Mouse (Mus musculus) megakaryocyte, adult 5-6 weeks (primary cell): ENCODE measurements around the gene D1Ertd622e. TPM values are rescaled to one million over a fixed set of nuclear protein-coding genes. Genes with fewer than 3 reads are reported as not detected.

ENCODE experiments used
- ATAC-seq: 2 replicates; pipeline ENCODE4 v1.8.0; 2016; ENCODE audit warnings: mild to moderate bottlenecking, inconsistent platforms; ENCODE audit not compliant: poor library complexity, severe bottlenecking
- total RNA-seq, 2 experiments: library from RNA; stranded (forward) in 1 of 2; stranded (reverse) in 1 of 2; fragments of 153-499, 151-499 nt in 1 of 2; fragments of 221-1000, 200-1000 nt in 1 of 2; gene quantifications; 2 replicates each; pipeline versions ENCODE4 v1.2.3 to v1.2.4; 2015 to 2017

Gene D1Ertd622e
- total RNA-seq, 2 experiments from 2014 or later = 116 to 131 TPM

DNA sequence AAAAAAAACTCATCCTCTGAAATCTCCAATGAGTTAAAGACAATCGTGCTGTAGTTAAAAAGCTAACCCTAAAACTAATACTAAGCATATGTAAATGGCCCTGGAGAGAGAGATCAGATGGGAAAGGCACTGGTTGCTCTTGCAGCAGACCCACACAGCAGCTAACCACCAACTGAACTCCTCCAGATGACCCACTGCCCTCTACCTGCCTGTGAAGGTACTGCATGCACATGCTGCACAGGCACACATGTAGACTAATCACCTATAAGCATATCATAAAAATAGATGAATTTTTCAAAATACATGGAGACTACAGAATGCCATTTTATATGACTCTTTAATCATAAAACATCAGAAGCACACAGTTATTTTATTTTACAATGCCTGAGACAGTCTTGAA, 14.8 kb downstream of the D1Ertd622e start:
- peak; percentile 48 for ATAC-seq

DNA sequence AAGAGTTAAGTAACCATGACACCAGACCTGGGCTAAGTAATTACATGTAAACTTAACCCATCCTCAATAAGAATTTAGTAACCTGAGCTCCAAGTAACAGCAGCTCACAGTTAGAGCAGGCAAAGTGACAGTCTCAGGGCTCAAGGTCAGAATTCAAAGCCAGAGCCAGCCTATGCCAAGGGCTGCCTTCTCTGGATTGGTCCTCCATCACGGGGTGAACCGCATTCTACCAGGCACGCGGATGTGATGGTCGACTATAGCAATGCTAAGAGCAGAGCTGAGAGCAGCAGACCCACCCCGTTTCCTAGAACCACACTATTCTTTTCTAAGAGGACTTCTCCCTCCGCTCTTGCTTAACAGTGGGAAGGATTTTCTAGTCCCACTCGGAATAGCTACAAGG, 27.8 kb downstream of the D1Ertd622e start:
- no peak for ATAC-seq

DNA sequence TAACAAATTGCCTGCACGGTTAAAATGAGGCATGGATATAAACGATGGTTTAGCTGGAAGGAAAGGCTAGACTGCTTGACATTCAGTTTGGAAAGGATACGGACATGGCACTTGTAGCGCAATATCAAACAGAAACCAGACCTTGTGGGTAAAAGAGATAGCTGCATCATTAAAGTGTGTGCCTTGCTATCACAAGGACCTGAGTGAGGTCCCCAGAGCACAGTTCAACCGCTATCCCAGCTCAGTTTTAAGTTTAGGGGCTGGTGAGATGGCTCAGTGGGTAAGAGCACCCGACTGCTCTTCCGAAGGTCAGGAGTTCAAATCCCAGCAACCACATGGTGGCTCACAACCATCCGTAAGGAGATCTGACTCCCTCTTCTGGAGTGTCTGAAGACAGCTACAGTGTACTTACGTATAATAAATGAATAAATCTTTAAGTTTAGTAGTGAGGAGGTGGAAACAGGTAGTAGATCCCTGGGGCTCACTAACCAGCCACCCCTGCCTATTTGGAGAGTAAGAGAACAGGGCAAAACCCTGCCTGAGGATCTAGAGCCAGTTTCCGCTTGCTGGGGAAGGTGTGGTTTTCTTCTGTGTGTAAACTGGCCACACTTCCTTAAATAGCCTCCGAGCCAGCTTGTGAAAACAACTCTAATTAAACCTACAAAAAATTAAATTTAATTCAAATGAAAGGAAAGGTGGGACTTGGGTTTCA, 29.2 kb downstream of the D1Ertd622e start:
- ATAC-seq = peak; percentile 88

DNA sequence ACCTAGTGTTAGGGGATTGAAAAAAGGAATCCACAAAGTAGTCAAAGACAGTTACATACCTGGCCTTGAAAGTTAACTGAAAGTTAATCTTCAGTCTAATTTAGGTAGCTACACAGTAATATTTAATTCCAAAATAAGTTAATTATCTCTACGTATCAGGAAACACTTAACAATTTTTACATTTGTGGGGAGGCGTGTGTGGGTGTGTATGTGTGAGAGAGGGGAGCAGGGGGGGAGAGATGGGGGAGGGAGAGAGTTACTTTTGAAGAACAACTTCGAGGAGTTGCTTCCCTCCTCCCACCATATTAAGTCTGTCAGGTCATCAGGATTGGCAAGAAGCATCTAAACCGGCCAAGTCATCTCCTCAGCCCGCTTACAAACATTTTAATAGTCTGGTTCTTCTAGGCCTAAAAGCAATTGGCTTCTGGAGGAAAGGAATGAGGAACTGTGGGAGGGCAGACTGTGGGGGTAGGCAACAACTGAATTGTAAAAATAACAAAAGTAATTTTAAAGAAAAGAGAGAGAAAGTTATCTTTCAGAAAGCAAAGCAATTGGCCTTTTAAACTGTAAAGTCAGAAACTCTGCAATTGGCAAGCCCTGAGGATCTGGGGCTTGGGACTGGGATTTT, 29.9 kb downstream of the D1Ertd622e start:
- ATAC-seq = no peak

DNA sequence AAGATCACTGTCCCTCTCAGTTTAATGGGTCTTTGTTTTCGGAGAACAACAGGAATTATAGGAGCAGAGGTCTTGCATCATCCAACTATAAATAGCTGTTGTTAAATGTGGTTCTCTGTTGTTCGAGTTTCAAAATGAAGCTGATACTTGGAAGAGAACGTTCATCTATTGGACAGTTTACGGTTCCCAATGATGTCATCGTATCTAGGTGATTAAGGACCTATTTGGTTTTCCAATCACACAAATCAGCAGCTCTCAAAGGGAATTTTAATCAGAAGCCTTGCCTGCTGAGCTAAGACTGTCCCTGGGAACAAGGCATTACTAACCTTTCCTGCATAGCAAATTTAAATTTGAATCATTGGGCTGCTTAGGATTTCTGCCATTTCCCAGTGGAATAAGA, 31.7 kb downstream of the D1Ertd622e start:
- ATAC-seq = no peak

DNA sequence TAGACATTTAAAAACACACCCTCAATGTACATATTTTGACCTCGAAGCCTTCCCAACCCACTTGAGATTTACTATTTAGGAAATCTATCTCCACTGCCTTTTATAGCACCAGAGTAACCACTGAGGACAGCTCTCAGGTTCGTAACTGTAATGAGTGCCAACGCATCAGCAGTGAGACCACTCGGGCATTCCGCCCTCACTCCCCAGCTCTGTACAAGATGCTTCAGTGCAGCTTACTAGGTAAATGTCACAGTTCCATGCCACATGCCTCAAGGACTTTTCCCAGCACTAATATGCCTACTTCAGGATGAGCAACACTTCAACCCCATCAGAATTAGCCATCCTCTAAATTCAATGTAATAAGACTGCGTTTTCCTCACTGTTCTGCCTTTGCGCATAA, 33.0 kb downstream of the D1Ertd622e start:
- ATAC-seq = no peak

DNA sequence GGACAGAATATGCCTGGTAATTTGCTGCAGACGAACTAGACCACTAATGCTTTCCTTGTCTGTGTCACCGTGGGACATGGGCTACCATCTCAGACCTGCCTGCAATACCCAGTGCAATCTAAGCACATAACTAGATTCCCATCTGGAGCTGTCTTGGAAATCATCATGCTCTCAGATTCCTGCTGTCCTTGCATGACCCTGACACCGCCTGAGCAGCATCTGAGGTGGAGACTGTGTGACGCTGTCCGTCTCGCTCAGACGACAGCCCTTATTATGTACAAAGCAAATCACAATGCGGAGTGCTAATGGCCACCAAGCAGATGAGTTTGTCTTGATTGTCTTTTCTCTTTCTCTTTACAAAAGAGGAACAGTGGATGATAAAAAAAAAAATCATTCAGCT, 33.9 kb downstream of the D1Ertd622e start:
- ATAC-seq = no peak

DNA sequence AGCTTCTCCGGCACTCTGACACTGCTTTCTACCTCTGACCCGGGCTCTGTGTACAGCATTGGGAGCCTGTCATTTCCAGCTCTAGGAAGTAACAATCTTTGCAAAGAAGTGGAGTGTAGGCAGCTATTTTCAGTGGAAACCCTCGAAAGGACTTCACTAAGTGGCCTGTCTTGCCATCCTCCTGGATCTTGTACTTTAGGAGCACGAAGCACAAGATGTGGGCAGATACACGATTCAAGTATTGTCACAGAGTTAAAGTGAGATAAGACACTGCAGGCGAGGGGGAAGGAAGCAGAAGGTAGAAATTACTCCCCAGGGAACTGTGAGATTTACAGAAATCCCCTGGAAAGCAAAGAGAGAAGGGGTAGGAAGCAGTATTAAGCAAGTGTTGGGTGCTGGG, 36.4 kb downstream of the D1Ertd622e start:
- ATAC-seq = no peak

DNA sequence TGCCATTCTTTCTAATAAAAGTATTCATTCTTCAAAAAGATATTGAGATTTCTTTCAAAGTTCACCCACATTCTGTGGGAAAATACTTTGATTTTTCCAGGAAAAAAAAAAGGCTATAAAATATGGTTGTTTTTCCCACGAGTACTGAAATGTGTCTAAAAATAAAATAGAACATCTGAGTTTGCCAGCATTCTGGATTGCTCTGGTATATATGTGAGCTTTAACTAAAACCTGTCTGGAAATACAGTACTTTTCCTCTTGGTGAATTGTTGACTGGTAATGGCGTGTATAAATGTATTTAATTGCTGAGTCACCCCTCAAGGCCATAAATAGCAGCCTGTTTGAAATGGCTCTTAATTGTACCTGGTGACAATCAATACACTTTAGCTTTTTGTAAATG, 37.5 kb downstream of the D1Ertd622e start:
- no peak for ATAC-seq

DNA sequence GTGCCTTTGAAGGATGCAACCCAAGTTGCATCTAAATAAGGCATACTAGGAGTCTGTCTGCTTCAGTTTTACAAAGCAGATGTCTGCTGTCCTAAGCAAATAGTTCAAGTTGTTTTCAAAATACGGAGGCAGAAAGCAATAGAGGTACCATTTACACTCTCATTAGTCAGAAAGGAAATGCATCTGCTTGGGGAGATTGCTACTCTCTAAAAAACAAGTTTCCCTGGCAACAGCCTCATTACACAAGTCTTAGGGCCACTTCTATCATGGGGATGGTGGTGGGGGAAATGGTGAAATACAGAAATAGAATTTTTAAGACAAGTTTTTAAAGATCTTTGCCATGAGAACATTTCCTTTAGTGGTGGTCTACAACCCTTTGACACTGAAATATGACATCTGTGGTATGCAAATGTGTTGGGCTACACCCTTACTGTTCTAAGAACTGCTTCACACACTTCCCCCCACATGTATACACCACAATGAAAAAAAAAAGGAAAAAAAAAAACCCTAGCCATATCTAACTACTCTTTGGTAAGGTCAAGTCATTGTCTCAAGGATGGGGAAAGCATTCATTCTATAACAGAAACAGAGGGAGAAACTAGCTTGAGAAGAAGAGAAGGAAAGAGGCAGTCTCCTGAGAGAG, 38.5 kb downstream of the D1Ertd622e start:
- ATAC-seq = peak; percentile 79

DNA sequence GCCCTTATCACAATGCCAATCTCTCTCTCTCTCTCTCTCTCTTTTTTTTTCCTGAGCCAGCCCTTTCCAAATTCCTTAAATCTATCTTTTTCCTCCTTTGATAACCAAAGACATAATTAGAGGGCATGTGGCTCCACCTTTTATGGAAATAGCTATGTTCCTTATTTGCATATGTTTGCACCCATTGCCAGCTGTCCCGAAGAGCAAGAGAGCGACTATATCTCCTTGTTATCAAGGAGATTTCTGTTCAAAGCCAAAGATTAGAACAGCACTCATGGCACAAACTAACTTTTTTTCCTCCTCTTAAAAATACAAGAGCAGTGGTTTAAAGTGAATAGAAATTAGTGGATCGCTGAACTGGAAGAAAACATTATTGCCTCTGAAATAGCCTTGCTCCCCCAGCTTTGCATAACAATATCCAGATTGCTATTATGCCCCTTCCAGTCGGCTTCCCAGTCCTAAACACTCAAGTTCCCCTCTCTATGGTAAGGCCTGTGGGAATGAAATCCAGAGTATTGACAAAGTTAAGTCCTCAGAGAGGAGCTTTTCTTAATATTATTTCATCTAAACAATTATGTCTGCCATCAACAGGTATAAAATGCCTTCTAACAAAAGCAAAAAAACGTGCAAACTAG, 39.2 kb downstream of the D1Ertd622e start:
- ATAC-seq = no peak

DNA sequence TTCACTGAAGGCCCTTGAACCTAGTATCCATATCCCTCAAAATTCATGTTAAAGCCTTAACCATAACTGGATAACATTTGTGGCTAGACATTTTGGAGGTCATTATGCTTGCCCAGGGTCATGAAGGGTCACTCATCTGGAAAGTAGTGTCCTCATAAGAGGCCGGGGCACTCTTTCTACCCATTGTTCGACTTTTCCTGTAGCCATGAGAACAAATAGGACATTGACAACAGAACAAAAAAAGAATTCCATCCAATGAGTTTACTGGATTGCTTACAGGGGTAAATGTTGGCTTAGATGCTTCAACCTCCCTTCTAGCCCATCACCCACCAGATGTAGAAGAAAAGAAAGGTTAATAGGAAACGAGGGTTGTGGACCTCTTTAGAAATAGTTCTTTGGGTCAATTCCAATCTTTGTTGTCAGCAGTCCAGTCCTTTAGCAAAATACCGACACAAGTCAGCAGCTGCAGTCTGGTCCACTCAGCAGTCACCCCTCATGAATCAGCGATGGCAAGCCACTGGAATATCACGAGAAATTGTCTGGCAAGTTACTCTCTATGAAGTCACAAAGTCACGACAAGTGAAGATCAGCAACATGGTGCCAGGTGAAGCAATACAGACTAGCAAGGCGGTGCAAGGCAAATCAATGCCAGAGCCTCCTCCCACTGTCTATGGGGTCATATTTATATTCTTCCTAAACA, 42.1 kb downstream of the D1Ertd622e start:
- ATAC-seq = no peak

DNA sequence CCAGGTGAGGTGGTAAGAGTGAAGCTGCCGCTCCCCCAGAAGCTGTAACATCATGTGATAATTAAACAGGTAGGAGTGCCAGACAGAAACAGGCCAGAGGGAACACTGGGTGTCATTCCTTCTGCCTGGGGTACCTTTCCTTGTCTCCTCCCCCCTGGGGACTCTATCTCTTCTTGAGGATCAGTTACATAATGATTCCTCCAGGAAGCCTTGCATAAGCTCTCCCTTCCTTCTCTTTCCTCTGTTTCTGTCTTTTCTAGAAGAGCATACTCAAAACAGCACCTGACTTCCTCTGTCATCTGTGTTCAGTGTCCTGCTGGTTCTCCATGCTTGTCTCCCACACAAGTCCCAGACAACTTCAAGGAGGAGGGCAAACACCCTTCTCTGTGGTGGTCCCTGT, 46.3 kb downstream of the D1Ertd622e start:
- no peak for ATAC-seq

DNA sequence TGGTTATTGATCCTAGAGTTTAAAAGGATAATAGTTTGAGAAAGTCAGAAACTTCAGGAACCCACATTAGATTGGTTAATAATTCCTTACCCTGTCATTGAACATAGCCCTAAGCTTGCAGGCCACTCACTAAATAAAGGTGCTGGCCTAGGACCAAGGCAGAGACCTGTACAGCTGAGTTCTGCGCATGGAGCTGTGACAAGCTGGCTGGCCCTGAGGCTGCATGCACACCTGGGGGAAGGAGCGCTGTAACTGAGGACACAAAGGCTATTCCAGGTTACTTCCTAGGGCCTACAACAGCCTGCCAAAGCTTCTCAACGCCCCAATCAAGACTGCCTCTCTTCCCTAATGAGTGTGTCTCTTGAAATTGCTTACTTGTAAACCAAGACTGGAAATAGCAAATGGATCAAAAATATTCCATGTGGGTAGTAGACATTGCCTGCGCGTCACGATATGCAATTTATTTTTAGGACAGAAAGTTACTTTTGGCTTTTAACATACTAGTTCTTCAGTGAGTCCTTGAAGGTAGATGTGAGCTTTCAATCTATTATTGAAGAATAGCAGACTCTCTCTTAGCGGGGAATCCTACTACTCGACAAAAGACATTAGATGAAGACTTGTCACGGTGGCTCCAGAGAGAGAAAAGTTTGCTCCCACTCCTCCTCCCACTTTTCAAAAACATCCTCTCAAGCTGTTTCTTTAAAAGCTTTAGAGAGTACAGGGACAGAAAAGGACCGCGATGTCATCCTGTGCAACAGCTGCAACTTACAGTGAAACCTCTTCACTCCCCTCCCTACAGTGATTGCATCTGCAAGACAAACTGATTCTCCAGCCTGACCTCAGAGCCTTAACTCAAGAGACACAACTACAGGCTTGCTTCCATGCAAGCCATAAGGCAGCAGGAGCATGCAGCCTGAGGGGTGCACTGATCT, 47.1 kb downstream of the D1Ertd622e start:
- no peak for ATAC-seq

DNA sequence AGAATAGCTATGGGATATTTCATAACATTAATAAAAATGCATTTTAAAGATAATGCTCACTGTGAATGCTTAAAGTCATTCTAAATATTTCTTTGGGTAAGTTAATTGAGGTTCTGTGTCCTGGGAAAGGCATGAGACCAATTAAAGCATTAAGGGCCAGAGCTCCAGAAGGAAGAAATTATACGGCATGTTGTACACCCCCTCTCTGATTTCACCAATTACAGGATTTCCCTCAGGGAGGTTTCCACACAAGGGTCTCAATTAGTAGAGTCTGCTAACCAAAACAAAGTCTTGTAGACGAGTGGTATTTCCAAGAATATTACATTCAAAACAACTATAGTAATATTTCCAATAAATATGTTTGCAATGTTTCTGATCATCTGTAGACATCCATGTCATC, 50.1 kb downstream of the D1Ertd622e start:
- ATAC-seq = no peak

DNA sequence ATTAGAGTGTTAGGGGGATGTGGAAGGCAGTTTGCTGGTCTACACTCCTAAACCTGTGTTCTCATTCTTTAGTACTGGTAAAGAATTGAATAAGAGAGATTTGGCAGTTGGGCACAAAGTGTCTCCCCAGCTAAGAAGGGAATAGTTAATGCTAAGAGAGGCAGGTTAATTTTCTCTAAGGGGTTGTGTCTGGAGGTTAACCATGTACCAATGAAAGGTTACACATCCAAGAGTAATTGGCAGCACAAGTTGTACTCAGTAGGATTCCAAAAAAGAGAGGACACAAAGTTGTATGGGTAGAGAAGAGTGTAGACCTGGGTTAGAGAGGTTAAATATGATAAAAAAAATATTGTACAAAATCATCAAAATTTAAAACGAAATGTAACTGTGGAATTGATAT, 58.5 kb downstream of the D1Ertd622e start:
- no peak for ATAC-seq

DNA sequence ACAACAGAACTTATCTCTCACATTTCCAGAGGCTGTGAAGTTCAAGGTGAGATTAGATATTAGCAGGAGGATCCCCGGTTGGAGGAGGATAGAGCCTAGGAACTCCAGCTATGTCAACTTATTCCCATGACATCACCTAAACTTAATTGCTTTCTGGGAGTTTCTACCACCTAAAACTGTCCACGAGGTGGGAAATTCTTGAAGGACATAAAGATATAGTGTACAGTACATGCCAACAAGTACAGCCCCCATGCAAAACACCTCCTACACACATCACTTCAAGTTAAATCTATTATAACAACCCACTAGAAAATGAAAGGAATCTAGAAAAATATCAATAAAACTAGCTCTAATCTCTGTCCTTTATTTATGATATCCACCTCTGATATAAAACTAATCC, 61.5 kb downstream of the D1Ertd622e start:
- no peak for ATAC-seq

DNA sequence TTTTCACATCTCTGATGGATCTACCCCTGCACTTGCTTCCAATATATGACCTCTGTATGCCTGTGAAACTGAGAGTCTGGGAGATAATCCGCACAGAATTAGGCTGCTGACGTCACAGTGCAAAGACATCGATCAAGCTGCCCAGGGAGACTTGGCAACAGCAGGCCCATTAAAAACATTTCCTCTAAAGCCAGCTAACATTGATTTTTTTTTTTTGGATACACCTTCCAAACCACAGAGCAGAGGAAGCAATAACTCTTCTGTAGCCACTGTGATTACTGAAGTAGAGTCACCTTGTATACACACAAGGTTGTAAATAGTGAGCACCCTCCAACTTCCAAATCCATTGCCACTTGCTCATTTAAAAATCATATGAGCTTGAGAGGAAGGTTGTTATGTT, 62.8 kb downstream of the D1Ertd622e start:
- no peak for ATAC-seq

DNA sequence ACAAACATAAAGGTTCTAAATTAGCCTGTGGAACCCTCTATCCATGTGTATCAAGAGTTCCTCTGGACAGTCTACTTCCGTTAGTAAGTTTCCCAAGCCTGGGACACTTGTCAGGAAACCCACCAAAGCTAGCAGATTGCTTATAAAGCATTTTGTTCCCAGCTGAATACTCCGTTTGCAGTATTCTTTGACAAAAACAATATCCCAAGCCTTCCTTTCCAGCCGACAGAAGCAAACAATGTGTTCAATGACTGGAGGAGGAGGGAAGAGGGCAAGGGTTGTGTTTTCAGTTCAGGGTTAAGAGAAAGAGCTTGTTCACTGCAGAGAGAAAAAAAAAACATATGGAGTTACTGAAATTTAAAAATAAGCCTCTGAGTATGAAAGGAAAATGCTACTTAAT, 73.3 kb downstream of the D1Ertd622e start:
- no peak for ATAC-seq

DNA sequence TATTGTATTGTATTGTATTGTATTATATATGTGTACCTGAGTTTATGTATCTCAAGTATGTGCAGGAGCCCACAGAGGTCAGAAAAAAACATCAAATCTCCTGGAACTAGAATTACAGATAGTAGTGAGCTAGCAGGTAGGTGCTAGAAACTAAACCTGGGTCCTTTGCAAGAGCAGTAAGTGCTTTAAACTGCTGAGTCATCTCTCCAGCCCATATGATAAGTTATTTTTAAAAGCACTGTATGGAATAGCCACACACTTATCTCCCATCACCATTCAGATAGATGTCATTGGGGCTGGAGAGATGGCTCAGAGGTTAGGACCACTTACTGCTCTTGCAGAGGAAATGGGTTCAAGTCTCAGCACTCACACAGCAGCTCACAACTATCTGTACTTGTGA, 76.8 kb downstream of the D1Ertd622e start:
- ATAC-seq = no peak
